Mouse (Mus musculus) frontal cortex, postnatal 25 days (tissue): ENCODE measurements at regions not wholly inside any gene's neighbourhood (a gene's known extent, or its start where the extent isn't known, plus 50 kb on each side); places are given as distances from the start of the nearest gene placed in this dataset.
"Not testable (repeated sequence)": the region's sequence is repeated elsewhere in the genome, so short reads cannot be mapped to it uniquely, and the experiment has no call there.

Experiments used
- DNase-seq, 2 experiments: peaks; one replicate each; pipeline ENCODE4 v3.0.0; 2022; ENCODE audit warnings: low spot score in 2 of 2

DNA sequence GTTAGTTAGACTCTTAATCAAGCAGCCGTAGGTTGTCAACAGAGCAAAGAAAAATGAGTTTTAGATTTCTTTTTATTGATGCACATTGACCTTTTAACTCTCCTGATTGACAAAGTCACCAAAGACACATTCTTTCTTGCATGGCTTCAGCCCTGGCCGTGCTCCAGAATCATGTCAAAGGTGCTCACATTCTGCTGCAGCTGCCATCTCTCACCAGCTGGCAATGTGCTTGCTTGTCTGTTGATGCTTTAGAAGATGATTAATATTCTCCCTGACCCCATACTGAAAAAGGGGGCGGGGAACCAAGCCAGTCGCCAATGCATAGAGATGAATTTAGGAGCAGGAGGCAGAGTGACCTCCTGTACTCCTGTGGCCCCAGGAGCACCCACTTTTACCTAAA, 510.1 kb downstream of the Hace1 start:
- no peak for DNase-seq

DNA sequence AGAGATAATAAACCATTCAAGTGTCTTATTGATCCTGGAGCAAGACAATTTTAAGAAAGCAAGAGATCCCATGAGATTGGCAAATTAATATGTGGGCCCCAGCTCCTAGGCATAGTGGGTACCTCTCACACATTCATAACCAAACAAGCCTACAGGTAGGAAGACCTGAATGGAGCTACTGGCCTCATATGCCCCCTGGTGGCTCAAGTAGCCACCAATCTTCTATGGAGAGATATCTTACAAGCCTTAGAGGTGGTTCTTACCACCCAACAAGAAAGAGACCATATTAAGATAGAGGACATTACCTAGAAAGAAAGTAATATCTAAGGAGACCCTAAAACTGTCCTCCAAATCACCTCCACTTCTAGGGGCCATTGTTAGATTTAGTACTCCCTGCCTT, 523.2 kb downstream of the Hace1 start:
- DNase-seq: no peak

DNA sequence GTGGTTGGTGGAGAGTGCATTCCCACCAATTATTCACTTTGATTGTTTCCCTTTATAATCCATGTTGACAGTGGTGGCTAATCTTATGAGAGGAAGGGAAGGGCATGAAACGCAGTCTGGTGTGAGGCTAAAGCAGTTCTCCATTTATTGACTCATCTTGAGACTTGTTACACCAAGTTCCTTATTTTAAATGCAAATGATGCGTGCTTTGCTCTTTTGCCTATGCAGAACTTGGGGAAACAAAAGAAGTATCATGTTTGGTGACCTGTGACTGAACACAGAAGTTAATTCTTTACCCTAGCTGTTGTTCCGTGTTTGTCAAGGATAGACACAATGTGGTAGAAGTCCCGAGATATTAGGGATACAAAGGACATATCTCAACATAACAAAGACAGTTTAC, 531.2 kb downstream of the Hace1 start:
- DNase-seq: no peak

- DNase-seq: no peak
Measured at GRCm38 (mm10) chr10:46114631-46115130, 537.1 kb downstream of the Hace1 start.

DNA sequence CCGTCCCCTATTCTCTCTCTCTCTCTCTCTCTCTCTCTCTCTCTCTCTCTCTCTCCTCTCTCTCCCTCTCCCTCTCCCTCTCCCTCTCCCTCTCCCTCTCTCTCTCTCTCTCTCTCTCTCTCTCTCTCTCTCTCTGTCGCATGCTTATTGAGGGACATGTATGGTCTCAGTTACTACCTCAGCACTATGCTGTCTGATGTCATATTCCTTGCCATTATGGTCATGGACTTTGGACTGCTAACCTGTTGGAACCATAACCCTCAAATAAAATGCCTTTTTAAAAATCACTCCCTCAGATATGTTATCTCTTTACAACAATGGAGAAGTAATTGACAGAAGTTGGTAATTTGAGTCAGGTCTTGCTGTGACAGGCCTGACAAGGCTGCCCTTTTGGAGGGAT, 544.8 kb downstream of the Hace1 start:
- not testable (repeated sequence) for DNase-seq

GRCm38 (mm10) chr10:46123795-46124194, 546.2 kb downstream of the Hace1 start:
- DNase-seq: no peak

GRCm38 (mm10) chr10:46135120-46135748, 557.6 kb downstream of the Hace1 start:
- DNase-seq: no peak

DNA sequence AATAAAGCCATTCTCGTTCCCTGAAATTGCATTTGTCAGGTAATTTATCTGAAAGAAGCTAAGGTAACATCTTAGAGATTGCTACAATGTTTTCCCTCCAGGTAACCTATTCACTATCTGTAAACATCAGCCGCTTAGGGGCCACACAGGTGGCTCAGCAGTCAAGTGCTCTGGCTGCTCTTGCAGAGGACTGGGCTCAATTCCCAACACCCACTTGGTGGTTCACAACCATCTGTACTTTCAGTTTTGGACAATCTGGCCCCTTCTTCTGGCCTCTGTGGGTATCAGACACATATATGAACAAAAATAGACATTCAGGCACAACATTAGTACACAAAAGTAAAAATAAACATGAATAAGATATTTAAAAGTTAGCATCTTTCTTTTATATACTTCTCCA, 596.4 kb downstream of the Hace1 start:
- DNase-seq: no peak

DNA sequence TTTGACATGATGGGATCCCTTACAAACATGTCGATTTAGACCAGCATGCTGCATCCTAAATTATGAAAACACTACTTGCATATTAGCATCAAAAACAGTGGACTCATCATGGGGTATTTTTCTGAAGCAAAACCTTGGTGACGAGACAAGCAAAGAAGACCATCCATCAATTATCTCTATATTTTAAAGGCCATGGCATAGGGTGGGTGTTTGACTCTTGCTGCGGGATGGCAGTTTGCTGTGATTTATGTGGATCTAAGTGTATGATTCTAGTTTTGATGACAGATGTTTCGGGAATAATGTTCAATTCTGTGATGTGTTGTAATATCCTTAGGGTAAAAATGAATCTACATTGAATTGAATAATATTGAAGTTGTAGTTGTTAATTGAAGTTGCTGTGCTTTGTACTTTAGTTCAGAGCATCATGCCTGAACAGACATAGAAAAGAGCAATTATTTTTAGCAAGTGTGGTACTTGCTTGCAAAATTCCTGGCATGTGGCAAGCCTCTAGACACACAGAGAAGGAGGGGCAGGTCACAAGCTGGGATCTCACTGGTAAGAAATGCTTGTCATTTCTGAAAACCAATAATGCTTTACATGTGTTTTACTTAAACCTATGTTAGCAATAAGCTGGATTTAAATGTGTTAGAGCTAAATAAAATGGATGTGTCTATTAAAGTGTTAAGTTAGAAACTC, 608.3 kb downstream of the Hace1 start:
- DNase-seq: no peak

DNA sequence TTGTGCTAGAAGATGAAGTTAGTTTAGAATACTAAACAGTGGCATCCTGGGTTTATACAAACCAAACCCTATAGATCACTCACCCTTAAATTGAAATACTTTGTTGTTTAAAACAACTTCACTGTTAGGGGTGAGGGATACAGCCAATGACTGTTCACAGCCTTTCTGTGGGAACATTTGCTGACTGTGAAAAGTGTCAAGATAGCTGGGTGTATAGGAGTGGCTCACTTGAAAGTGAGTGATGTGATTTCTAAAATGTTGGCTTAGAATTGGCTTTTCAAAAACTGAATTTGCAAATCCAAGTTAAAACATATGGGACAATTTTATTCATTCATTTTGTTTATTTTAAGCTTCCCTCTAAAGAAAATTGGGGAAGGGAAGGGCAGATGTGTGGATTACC, 616.5 kb downstream of the Hace1 start:
- DNase-seq: no peak

GRCm38 (mm10) chr10:46226837-46227402, 649.3 kb downstream of the Hace1 start:
- no peak for DNase-seq

- DNase-seq: no peak
Measured at GRCm38 (mm10) chr10:46229608-46230007, 652.0 kb downstream of the Hace1 start.

DNA sequence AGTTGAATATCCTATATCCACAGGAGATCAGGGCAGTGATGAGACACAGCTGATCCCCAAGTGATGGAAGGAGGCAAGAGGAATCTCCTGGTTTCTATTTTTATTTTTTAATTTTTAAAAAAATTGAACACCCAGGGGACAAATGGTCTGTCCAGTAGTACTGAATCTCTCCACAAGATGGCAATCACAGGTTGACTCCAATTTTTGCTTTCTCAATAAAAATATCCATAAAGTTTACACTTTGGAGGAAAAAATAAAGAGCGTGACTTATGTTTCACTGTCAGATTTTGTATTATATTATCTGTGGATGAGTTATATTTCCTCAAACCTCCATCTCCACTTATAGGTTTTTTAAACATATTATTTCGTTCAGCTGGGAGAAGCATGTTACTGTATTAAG, 658.0 kb downstream of the Hace1 start:
- no peak for DNase-seq

DNA sequence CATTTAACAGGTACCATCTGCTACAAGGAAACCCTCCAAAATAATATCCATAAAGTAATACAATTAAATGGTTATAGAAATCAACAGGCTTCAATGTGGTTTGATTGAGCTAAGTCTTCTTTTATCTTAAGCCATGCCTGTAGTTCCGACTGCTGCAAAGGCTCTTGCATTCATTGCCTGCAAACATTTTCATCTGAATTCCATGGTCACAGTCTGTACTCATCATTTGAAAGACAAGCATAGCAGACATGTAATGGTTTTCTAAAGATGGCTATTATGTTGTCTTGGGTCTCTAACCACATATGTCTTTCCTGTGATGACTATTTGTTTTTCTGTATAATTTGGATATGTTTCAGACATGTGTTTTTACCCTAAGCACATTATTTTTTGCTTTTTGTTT, 677.9 kb downstream of the Hace1 start:
- no peak for DNase-seq

DNA sequence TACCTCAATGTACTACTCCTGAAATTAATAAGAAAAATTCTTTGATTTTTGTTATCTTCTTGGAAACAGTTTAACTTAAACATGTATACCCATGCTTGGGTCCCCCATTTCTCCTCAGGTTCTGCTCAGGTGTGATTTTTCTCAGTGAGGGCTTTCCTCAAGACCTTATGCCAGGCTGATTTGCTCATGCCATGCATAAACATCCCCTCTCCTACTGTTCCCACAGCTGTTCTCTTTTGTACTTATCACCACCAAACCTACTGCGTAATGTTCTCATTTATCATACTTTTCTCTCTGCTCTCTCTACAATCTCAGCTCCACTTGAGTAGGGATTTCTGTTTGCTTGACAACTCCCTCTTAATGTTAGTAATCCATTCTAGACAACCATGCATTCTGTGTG, 692.1 kb downstream of the Hace1 start:
- no peak for DNase-seq

DNA sequence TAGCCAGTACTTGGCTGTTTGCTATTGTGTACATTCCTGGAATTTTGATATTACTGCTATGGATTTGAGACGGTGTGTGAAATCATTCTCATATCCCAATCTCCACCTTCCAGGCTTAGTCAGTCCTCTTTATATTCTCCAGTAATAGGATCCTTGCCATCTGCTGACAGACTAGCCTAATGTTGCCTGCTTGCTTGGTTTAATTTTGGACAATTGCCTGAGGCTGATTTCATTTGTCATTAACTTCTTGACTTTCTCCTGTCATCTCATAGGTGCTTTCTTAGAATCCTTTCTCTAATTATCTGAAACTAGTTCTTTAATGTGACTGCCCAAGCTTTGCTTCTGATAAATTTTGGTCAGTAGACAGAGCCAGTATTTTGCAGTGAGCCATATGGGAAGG, 696.2 kb downstream of the Hace1 start:
- DNase-seq: no peak

DNA sequence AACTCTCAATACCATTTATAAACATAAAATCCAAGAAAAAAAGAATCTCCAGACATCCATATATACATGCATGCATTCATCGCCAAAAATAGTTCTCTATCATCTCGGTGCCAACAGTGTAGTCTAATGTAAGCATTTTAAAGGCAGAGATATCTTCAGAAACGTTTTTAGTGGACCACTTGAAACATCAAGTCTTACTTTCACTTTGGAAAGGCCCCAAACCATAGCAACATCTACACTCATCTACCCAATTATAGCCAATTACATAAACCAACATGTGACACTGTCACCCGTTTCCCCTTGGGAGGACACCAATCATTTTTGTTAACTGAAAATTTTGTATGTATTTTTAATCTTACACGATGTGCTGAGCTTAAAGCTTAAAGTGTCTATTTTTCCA, 716.7 kb downstream of the Hace1 start:
- no peak for DNase-seq

GRCm38 (mm10) chr10:46298352-46298751, 720.7 kb downstream of the Hace1 start:
- no peak for DNase-seq

- no peak for DNase-seq
Measured at GRCm38 (mm10) chr10:46299521-46299920, 721.9 kb downstream of the Hace1 start.

GRCm38 (mm10) chr10:46320328-46321038, 742.9 kb downstream of the Hace1 start:
- no peak for DNase-seq

DNA sequence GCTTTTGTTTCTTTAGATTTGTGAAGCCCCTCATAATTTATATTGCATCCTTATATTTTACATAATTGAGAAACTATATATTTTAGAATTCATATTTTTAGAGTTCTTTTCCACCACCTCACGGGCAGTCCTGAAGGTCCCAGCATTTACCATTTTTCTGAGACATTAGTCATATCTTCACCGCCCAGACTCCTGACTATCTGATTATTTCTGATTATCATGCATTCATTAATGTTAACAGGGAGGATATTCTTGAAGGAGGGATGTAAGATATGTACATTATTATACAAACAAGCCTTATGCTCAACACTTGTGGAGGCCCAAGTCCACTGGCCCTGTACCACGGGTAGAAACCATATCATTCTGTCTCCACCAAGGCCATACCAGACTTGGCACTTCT, 743.4 kb downstream of the Hace1 start:
- no peak for DNase-seq

DNA sequence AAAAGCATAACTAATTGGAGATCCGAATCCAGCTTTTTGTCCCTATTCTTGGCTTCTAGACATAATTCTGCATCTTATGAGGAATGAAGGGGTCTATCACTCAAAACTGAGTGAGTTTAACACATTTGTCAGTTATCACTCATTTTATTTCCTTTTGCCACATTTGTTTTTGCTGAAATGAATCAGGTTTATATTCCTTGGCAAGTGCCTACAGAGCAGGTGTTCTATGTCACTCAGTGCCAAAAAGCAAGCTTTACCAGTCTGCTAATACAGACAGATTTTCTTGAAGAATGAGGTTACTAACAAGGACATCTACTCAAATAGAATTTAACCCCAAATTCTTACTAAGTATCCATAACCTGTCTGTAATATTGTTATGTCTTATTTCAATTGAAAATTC, 751.4 kb downstream of the Hace1 start:
- no peak for DNase-seq
